Comparison of ENCODE assay signal across 9 mouse cellular contexts in genomic region chr14:63054729-63055128, GRCm38 (mm10). TPM values are rescaled to one million over a fixed set of nuclear protein-coding genes. Genes with fewer than 3 reads are reported as not detected.
DNase-seq lines count a peak whose midpoint lies in the region; ATAC-seq and TF ChIP-seq lines count a peak whose summit lies in the region.
"Had no signal": no experiment of that assay in that cellular context is flagged by ENCODE, and none has a peak within 500 bp of the region (broad histone marks: within the 10 kb centered on the region; RNA-seq: fewer than 3 reads in every experiment).

No protein-coding gene starts in this region.

- no peak overlapping the region for H3K27ac ChIP-seq in lung, postnatal 0 days (ENCODE audit: low read length)

- peak; percentile 72 to 74 for DNase-seq in urinary bladder, postnatal 4 days (ENCODE audit: low spot score in 2 of 2)
- no peak for DNase-seq in urinary bladder, adult 2 months (ENCODE audit: low spot score)
- peak; percentile 64 for DNase-seq in embryo, embryonic 10 days (ENCODE audit: low spot score)
- peak; percentile 72 for DNase-seq in heart, adult 8-10 months (ENCODE audit: low spot score)
- DNase-seq in kidney, postnatal 4 days = peak; percentile 35 to 67
- DNase-seq in lung, postnatal 0 days (ENCODE audit: low spot score) = peak; percentile 83
- DNase-seq in testis, postnatal 10 days (ENCODE audit: low spot score) = peak; percentile 78
- no peak for DNase-seq in thymus, postnatal 0 days (ENCODE audit: low spot score)

- H3K27me3 ChIP-seq in lung, postnatal 0 days (replicated peaks; ENCODE audit: insufficient read depth, low read length) = no peaks in the 10 kb centered on the region

- peak; percentile 97 for ATAC-seq in lung, postnatal 0 days

- TF ChIP-seq CTCF in lung, postnatal 0 days (IDR thresholded peaks at IDR 0.05) = peak; percentile 63

- H3K4me1 ChIP-seq in lung, postnatal 0 days (ENCODE audit: insufficient read depth, low read depth, low read length) = no peaks in the 10 kb centered on the region

- H3K4me3 ChIP-seq in lung, postnatal 0 days (ENCODE audit: low read depth, low read length) = no peak overlapping the region

- no peaks in the 10 kb centered on the region for H3K36me3 ChIP-seq in lung, postnatal 0 days (ENCODE audit: insufficient read depth, low read length)

- WGBS in lung, postnatal 0 days = 22% methylated on average over 6 of the region's 6 CpGs

- H3K4me2 ChIP-seq in lung, postnatal 0 days (replicated peaks; ENCODE audit: low read depth, low read length) = no peak overlapping the region

- TF ChIP-seq EP300 in lung, postnatal 0 days (IDR thresholded peaks at IDR 0.05) = no peak

- H3K9ac ChIP-seq in lung, postnatal 0 days (replicated peaks; ENCODE audit: low read depth) = no peak overlapping the region

- H3K9me3 ChIP-seq in lung, postnatal 0 days (ENCODE audit: low read length) = no peaks in the 10 kb centered on the region

RNA-seq across cellular contexts. Expression of gene Defb30, which starts 5.0 kb away (rescaled TPM):
- polyA plus RNA-seq in urinary bladder, adult 2 months (2012; rRNA removed) = not detected in 2 replicates
- total RNA-seq in heart, adult 8-10 months (2022) = not detected
- polyA plus RNA-seq in lung, postnatal 0 days (2015; fragmentation: Nextera tagmentation; extraction: Ambion mirVana) = not detected in 2 replicates
- polyA plus RNA-seq in thymus, postnatal 0 days (2015; fragmentation: Nextera tagmentation; extraction: Ambion mirVana) = 0.18 TPM in 1 of 2 replicates, not detected in the other
- polyA plus RNA-seq: limb, embryonic 11.5 days had no signal

RNA-seq across cellular contexts. Expression of gene Defb42, which starts 7.9 kb away (rescaled TPM):
- polyA plus RNA-seq in urinary bladder, adult 2 months (2012; rRNA removed) = 0.16 and 0.17 TPM in 2 replicates
- under 1 TPM in 1 of 4 experiments, not detected in 3; 0.17 TPM for total RNA-seq in heart, adult 8-10 months (2022)
- polyA plus RNA-seq in lung, postnatal 0 days (2015; fragmentation: Nextera tagmentation; extraction: Ambion mirVana) = not detected in 2 replicates
- polyA plus RNA-seq in thymus, postnatal 0 days (2015; fragmentation: Nextera tagmentation; extraction: Ambion mirVana) = 3.0 and 3.3 TPM in 2 replicates
- polyA plus RNA-seq: limb, embryonic 11.5 days had no signal

RNA-seq across cellular contexts. Expression of gene Defb43, which starts 43.2 kb away (rescaled TPM):
- not detected in 2 replicates for polyA plus RNA-seq in urinary bladder, adult 2 months (2012; rRNA removed)
- total RNA-seq in heart, adult 8-10 months (2022) = not detected
- polyA plus RNA-seq in lung, postnatal 0 days (2015; fragmentation: Nextera tagmentation; extraction: Ambion mirVana) = not detected in 2 replicates
- polyA plus RNA-seq in thymus, postnatal 0 days (2015; fragmentation: Nextera tagmentation; extraction: Ambion mirVana) = not detected in 2 replicates
- polyA plus RNA-seq: limb, embryonic 11.5 days had no signal

RNA-seq across cellular contexts. Expression of gene Defb47, which starts 56.9 kb away (rescaled TPM):
- not detected in 2 replicates for polyA plus RNA-seq in urinary bladder, adult 2 months (2012; rRNA removed)
- total RNA-seq in heart, adult 8-10 months (2022) = not detected
- not detected in 2 replicates for polyA plus RNA-seq in lung, postnatal 0 days (2015; fragmentation: Nextera tagmentation; extraction: Ambion mirVana)
- polyA plus RNA-seq in thymus, postnatal 0 days (2015; fragmentation: Nextera tagmentation; extraction: Ambion mirVana) = not detected in 2 replicates
- polyA plus RNA-seq: limb, embryonic 11.5 days had no signal

Comparison
In these comparisons a context has a peak if more than half of its experiments do, and no peak if none do; other contexts are left out.
1. DNase-seq: peak in urinary bladder, postnatal 4 days (2 of 2), embryo, embryonic 10 days (single experiment), heart, adult 8-10 months (single experiment), kidney, postnatal 4 days (2 of 2), lung, postnatal 0 days (single experiment) and testis, postnatal 10 days (single experiment); none in urinary bladder, adult 2 months (single experiment) and thymus, postnatal 0 days (single experiment).